Mouse (Mus musculus) intestine, postnatal 0 days (tissue): ENCODE data around the gene Rapgef2. TPM values are rescaled to one million over a fixed set of nuclear protein-coding genes. Genes with fewer than 3 reads are reported as not detected.
A peak's percentile ranks its signal among the peaks of the same experiment; 100 is the strongest.

Experiments used
- ATAC-seq: fragments of 200-750 bp; cut with Nextera tagmentation; 2 replicates; pipeline ENCODE4 v1.8.0; 2017; ENCODE audit warnings: mild to moderate bottlenecking, moderate TSS enrichment, moderate library complexity
- H3K27ac ChIP-seq: fragments of 300-500 bp; sonication (generic); 2 replicates; pipeline ENCODE4 v1.5.1; 2014; ENCODE audit warnings: mild to moderate bottlenecking, low read depth, low read length, moderate library complexity
- H3K27me3 ChIP-seq: fragments of 300-500 bp; sonication (generic); replicated peaks from 2 replicates; pipeline ENCODE4 v1.6.1; 2014; ENCODE audit warnings: low read length, mixed read lengths; ENCODE audit not compliant: control insufficient read depth, insufficient read depth
- H3K36me3 ChIP-seq: fragments of 300-500 bp; sonication (generic); 2 replicates; pipeline ENCODE4 v1.6.1; 2014; ENCODE audit warnings: mild to moderate bottlenecking, moderate library complexity; ENCODE audit not compliant: control insufficient read depth, insufficient read depth
- H3K4me1 ChIP-seq: fragments of 300-500 bp; sonication (generic); replicated peaks from 2 replicates; pipeline ENCODE4 v1.6.1; 2014; ENCODE audit warnings: antibody characterized with exemption, low read length, mixed read lengths; ENCODE audit not compliant: control insufficient read depth, insufficient read depth
- H3K4me2 ChIP-seq: fragments of 300-500 bp; sonication (generic); replicated peaks from 2 replicates; pipeline ENCODE4 v1.6.1; 2014; ENCODE audit warnings: low read depth, mild to moderate bottlenecking, moderate library complexity
- H3K4me3 ChIP-seq: fragments of 300-500 bp; sonication (generic); 2 replicates; pipeline ENCODE4 v1.5.1; 2014; ENCODE audit warnings: low read depth, low read length
- H3K9ac ChIP-seq: fragments of 300-500 bp; sonication (generic); 2 replicates; pipeline ENCODE4 v1.6.1; 2014; ENCODE audit warnings: mild to moderate bottlenecking, low read depth, low read length
- H3K9me3 ChIP-seq: fragments of 300-500 bp; sonication (generic); 2 replicates; pipeline ENCODE4 v1.6.1; 2016; ENCODE audit warnings: mixed run types; ENCODE audit not compliant: control insufficient read depth
- CTCF ChIP-seq: sonication (generic); IDR thresholded peaks from 2 replicates; pipeline ENCODE4 v1.5.1; 2016; ENCODE audit warnings: low read depth, mild to moderate bottlenecking, control low read depth, antibody characterized with exemption, moderate library complexity
- WGBS: fragments of 180-500 bp; shearing (Covaris S2); extraction: QIAGEN DNeasy Blood & Tissue Kit; methylation state at CpG from one replicate; pipeline ENCODE4 v1.1.7; 2014; 5-methylcytosine and 5-hydroxymethylcytosine counted together
- polyA plus RNA-seq: library from polyadenylated mRNA; unstranded; fragments of >200 nt; fragmentation: Nextera tagmentation; extraction: Ambion mirVana; gene quantifications from 2 replicates; pipeline ENCODE4 v1.2.1, GENCODE M21; 2015

The Rapgef2 gene
- polyA plus RNA-seq, 1 experiment from 2014 or later: 3.2 TPM

DNA sequence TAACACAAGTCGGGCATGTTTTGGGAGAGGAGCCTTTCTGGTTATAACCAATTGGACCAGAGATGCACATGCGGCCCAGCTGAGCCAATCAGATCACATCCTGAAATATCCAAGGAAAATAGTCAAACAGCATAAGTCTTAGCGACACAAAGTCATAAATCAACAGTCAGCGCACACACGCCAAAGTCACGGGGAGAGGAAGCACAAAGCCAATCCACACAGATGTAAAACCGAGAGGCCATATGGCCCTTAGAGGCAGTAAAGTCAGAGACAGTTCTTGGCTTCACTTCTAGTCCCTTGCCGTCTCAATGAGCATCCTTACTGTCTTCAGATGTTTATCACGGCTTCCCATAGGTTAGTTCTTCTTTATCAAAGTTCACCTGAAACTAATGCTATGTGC, 91.0 kb downstream of the Rapgef2 start:
- H3K36me3 ChIP-seq: no peaks in the 10 kb centered on the region
- no peak overlapping the region for H3K4me2 ChIP-seq
- peaks cover 10% of the 10 kb centered on the region; the same call in 1 of the 2 replicates for H3K4me1 ChIP-seq
- no peaks in the 10 kb centered on the region for H3K27me3 ChIP-seq
- H3K9ac ChIP-seq: no peak overlapping the region
- H3K4me3 ChIP-seq: no peak overlapping the region
- TF ChIP-seq CTCF: no peak
- ATAC-seq: no peak
- 66% methylated on average over 9 of the region's 9 CpGs for WGBS
- H3K9me3 ChIP-seq: no peaks in the 10 kb centered on the region
- no peak overlapping the region for H3K27ac ChIP-seq

DNA sequence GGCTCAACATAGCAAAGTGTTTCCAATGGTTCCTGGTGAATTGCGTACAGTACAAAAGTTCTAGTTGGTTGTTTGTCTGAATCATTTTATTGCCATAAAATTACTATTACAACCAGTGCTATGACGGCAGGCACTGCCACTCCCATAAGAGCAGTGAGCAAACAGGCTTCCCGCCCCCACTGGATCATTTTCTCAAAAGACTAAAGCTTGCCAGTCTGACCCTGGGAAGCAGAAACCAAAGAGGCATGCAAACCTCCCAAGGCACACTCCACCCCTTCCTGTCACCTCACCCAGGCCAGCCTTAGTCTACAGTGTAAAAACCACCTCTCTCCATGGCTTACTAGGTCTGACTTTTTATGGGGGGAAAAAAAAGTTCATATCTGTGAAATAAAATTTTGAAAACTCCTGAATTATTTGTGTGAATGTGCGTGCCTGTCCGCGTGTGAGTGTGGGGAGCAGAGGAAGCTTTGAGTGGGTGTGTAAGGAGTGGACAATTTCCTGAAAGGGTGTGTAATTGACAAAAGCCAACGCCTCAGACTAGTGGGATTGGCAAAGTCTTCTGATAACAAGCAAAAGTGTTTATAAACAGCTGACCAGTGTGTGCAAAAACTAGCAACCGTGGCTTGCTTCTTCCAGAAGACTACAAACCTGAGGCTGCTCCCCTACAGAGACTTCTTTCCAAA, 92.1 kb downstream of the Rapgef2 start:
- ATAC-seq: peak; percentile 72
- Histone ChIP-seq H3K36me3 (no peaks in the 10 kb centered on the region), H3K9me3 (no peaks in the 10 kb centered on the region), H3K4me3 (no peak overlapping the region), H3K9ac (no peak overlapping the region), H3K4me1 (peaks cover 10% of the 10 kb centered on the region; the same call in 1 of the 2 replicates), H3K27me3 (no peaks in the 10 kb centered on the region), H3K4me2 (peak overlapping the region; percentile 27; the same call in 1 of the 2 replicates), H3K27ac (peak overlapping the region; percentile 60)
- WGBS: 37% methylated on average over 8 of the region's 8 CpGs
- no peak for TF ChIP-seq CTCF

DNA sequence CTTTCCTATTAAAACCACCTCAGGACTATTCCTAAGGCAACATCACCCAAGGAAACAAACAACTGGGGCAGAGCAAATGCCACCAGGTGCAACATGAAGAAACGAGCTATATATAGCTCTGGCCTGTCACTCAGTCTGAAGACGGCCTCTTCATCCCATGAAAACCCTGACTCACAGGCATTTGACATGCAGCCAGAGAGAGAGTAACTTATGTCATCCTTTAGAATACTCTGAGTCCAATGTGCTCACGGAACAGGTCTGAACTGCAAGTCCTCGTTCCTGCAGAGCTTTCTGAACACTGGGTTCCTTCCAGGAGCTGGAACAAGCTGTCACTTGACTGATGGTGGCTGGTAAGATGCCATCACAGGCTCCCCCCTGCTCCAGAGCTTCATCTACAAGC, 93.3 kb downstream of the Rapgef2 start:
- ATAC-seq: peak; percentile 64
- WGBS: 56% methylated on average over 4 of the region's 4 CpGs
- no peak for TF ChIP-seq CTCF
- no peaks in the 10 kb centered on the region for H3K36me3 ChIP-seq
- no peak overlapping the region for H3K4me3 ChIP-seq
- H3K9me3 ChIP-seq: no peaks in the 10 kb centered on the region
- no peaks in the 10 kb centered on the region for H3K27me3 ChIP-seq
- no peak overlapping the region for H3K27ac ChIP-seq
- H3K4me1 ChIP-seq: peaks cover 10% of the 10 kb centered on the region; the same call in 1 of the 2 replicates
- no peak overlapping the region for H3K4me2 ChIP-seq
- no peak overlapping the region for H3K9ac ChIP-seq

DNA sequence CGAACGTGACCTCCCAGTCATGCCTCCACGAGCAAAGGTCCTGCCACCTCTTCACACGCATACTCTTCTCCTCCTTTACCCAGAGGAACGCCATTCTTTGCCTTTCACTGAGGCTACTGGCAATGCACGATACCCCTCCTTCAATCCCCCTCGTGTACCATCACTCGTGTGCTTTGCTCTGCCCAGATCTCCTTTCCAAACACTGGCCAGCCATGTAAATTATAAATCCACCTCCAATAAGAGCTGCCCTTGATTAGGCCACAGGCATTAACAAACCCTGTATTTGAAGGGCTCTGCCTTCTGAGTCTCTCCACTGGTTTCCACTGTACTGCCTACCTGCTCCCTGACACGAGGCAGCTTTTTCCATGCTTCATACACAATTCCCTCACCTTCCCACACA, 94.3 kb downstream of the Rapgef2 start:
- Histone ChIP-seq H3K27me3 (no peaks in the 10 kb centered on the region), H3K9me3 (no peaks in the 10 kb centered on the region), H3K4me1 (peaks cover 10% of the 10 kb centered on the region; the same call in 1 of the 2 replicates), H3K9ac (no peak overlapping the region), H3K27ac (no peak overlapping the region), H3K4me2 (no peak overlapping the region), H3K4me3 (no peak overlapping the region), H3K36me3 (no peaks in the 10 kb centered on the region)
- 82% methylated on average over 9 of the region's 9 CpGs for WGBS
- ATAC-seq: no peak
- no peak for TF ChIP-seq CTCF

GRCm38 (mm10) chr3:79191471-79191870, 94.8 kb downstream of the Rapgef2 start:
- Histone ChIP-seq H3K4me2 (no peak overlapping the region), H3K27me3 (no peaks in the 10 kb centered on the region), H3K4me3 (no peak overlapping the region), H3K9me3 (no peaks in the 10 kb centered on the region), H3K36me3 (no peaks in the 10 kb centered on the region), H3K9ac (no peak overlapping the region), H3K27ac (no peak overlapping the region), H3K4me1 (peaks cover 10% of the 10 kb centered on the region; the same call in 1 of the 2 replicates)
- no peak for TF ChIP-seq CTCF
- no peak for ATAC-seq
- 85% methylated on average over 11 of the region's 11 CpGs for WGBS

- TF ChIP-seq CTCF: no peak
- 77% methylated on average over 3 of the region's 3 CpGs for WGBS
- H3K4me2 ChIP-seq: no peak overlapping the region
- H3K27me3 ChIP-seq: no peaks in the 10 kb centered on the region
- no peak overlapping the region for H3K27ac ChIP-seq
- ATAC-seq: no peak
- H3K9me3 ChIP-seq: no peaks in the 10 kb centered on the region
- H3K9ac ChIP-seq: no peak overlapping the region
- H3K4me3 ChIP-seq: no peak overlapping the region
- no peaks in the 10 kb centered on the region for H3K36me3 ChIP-seq
- H3K4me1 ChIP-seq: peaks cover 10% of the 10 kb centered on the region; the same call in 1 of the 2 replicates
These were observed 95.9 kb downstream of the Rapgef2 start for GRCm38 (mm10) chr3:79190377-79190776.
